Mouse (Mus musculus): ENCODE data around the gene Retreg1. TPM values are rescaled to one million over a fixed set of nuclear protein-coding genes. Genes with fewer than 3 reads are reported as not detected.

Retreg1 gene
- polyA plus RNA-seq, 1 experiment: 12.3 TPM

GRCm38 (mm10) chr15:25918641-25919040 is 75.7 kb downstream of the Retreg1 start:
- no peak for DNase-seq (ENCODE audit: low spot score)

GRCm38 (mm10) chr15:25919995-25920394 is 77.0 kb downstream of the Retreg1 start:
- no peak for DNase-seq (ENCODE audit: low spot score)

- no peak for DNase-seq (ENCODE audit: low spot score)
Measured at GRCm38 (mm10) chr15:25920886-25921285, 77.9 kb downstream of the Retreg1 start.

GRCm38 (mm10) chr15:25922007-25922406 is 79.0 kb downstream of the Retreg1 start:
- DNase-seq (ENCODE audit: low spot score): no peak

GRCm38 (mm10) chr15:25923916-25924315 is 80.9 kb downstream of the Retreg1 start:
- DNase-seq (ENCODE audit: low spot score): no peak

GRCm38 (mm10) chr15:25926171-25926570 is 83.2 kb downstream of the Retreg1 start:
- no peak for DNase-seq (ENCODE audit: low spot score)

- no peak for DNase-seq (ENCODE audit: low spot score)
Measured at GRCm38 (mm10) chr15:25927106-25927505, 84.1 kb downstream of the Retreg1 start.

- no peak for DNase-seq (ENCODE audit: low spot score)
Measured at GRCm38 (mm10) chr15:25928001-25928400, 85.0 kb downstream of the Retreg1 start.

- DNase-seq (ENCODE audit: low spot score): no peak
Measured at GRCm38 (mm10) chr15:25928831-25929230, 85.9 kb downstream of the Retreg1 start.

GRCm38 (mm10) chr15:25929518-25929917 is 86.5 kb downstream of the Retreg1 start:
- no peak for DNase-seq (ENCODE audit: low spot score)

- DNase-seq (ENCODE audit: low spot score): no peak
Measured at GRCm38 (mm10) chr15:25929936-25930335, 87.0 kb downstream of the Retreg1 start.

GRCm38 (mm10) chr15:25930657-25931056 is 87.7 kb downstream of the Retreg1 start:
- DNase-seq (ENCODE audit: low spot score): no peak

GRCm38 (mm10) chr15:25932497-25932896 is 89.5 kb downstream of the Retreg1 start:
- no peak for DNase-seq (ENCODE audit: low spot score)

GRCm38 (mm10) chr15:25932937-25933684 is 90.1 kb downstream of the Retreg1 start:
- no peak for DNase-seq (ENCODE audit: low spot score)

GRCm38 (mm10) chr15:25933685-25934108 is 90.7 kb downstream of the Retreg1 start:
- no peak for DNase-seq (ENCODE audit: low spot score)

- DNase-seq (ENCODE audit: low spot score): no peak
Measured at GRCm38 (mm10) chr15:25934411-25934810, 91.4 kb downstream of the Retreg1 start.

- DNase-seq (ENCODE audit: low spot score): no peak
Measured at GRCm38 (mm10) chr15:25938496-25938895, 95.5 kb downstream of the Retreg1 start.

- DNase-seq (ENCODE audit: low spot score): no peak
Measured at GRCm38 (mm10) chr15:25940397-25941377, 97.7 kb downstream of the Retreg1 start.

GRCm38 (mm10) chr15:25941514-25941913 is 98.5 kb downstream of the Retreg1 start:
- DNase-seq (ENCODE audit: low spot score): no peak

- DNase-seq (ENCODE audit: low spot score): no peak
Measured at GRCm38 (mm10) chr15:25942415-25942814, 99.4 kb downstream of the Retreg1 start.

- no peak for DNase-seq (ENCODE audit: low spot score)
Measured at GRCm38 (mm10) chr15:25943386-25944137, 100.6 kb downstream of the Retreg1 start.

- DNase-seq (ENCODE audit: low spot score): no peak
Measured at GRCm38 (mm10) chr15:25945224-25945623, 102.2 kb downstream of the Retreg1 start.
